Mouse (Mus musculus) stomach, postnatal 0 days (tissue): ENCODE data around the gene Galnt2. TPM values are rescaled to one million over a fixed set of nuclear protein-coding genes. Genes with fewer than 3 reads are reported as not detected.

ENCODE experiments used
- ATAC-seq: fragments of 200-750 bp; cut with Nextera tagmentation; 2 replicates; pipeline ENCODE4 v1.8.0; 2017; ENCODE audit not compliant: low FRiP score, low TSS enrichment
- DNase-seq: peaks from one replicate; pipeline ENCODE4 v3.0.0-alpha.2; 2016; ENCODE audit warnings: low spot score
- H3K27ac ChIP-seq: fragments of 300-500 bp; sonication (generic); replicated peaks from 2 replicates; pipeline ENCODE4 v1.5.1; 2014; ENCODE audit warnings: mild to moderate bottlenecking, control low read depth
- H3K27me3 ChIP-seq: fragments of 300-500 bp; sonication (generic); 2 replicates; pipeline ENCODE4 v1.6.1; 2014; ENCODE audit warnings: low read length; ENCODE audit not compliant: control insufficient read depth, insufficient read depth
- H3K36me3 ChIP-seq: fragments of 300-500 bp; sonication (generic); 2 replicates; pipeline ENCODE4 v1.6.1; 2014; ENCODE audit warnings: low read length, mixed read lengths; ENCODE audit not compliant: control insufficient read depth, insufficient read depth
- H3K4me1 ChIP-seq: fragments of 300-500 bp; sonication (generic); replicated peaks from 2 replicates; pipeline ENCODE4 v1.6.1; 2014; ENCODE audit warnings: antibody characterized with exemption; ENCODE audit not compliant: control insufficient read depth, insufficient read depth
- H3K4me2 ChIP-seq: fragments of 300-500 bp; sonication (generic); replicated peaks from 2 replicates; pipeline ENCODE4 v1.6.1; 2014; ENCODE audit warnings: low read depth, mild to moderate bottlenecking, control low read depth, moderate library complexity
- H3K4me3 ChIP-seq: fragments of 300-500 bp; sonication (generic); 2 replicates; pipeline ENCODE4 v1.5.1; 2014; ENCODE audit warnings: low read depth, low read length, control low read depth
- H3K9ac ChIP-seq: fragments of 300-500 bp; sonication (generic); 2 replicates; pipeline ENCODE4 v1.6.1; 2014; ENCODE audit warnings: mild to moderate bottlenecking, low read length, control low read depth, mixed read lengths
- H3K9me3 ChIP-seq: fragments of 300-500 bp; sonication (generic); 2 replicates; pipeline ENCODE4 v1.6.1; 2016; ENCODE audit warnings: low read length; ENCODE audit not compliant: control insufficient read depth
- CTCF ChIP-seq: IDR thresholded peaks from 2 replicates; pipeline ENCODE4 v1.5.1; 2016; ENCODE audit warnings: antibody characterized with exemption, low read depth, mild to moderate bottlenecking, moderate library complexity
- EP300 ChIP-seq: optimal IDR thresholded peaks from 2 replicates; pipeline ENCODE3; 2016; ENCODE audit warnings: antibody characterized with exemption
- WGBS: fragments of 180-500 bp; shearing (Covaris S2); extraction: QIAGEN DNeasy Blood & Tissue Kit; methylation state at CpG from one replicate; pipeline ENCODE4 v1.1.7; 2014; 5-methylcytosine and 5-hydroxymethylcytosine counted together
- polyA plus RNA-seq: library from polyadenylated mRNA; unstranded; fragments of >200 nt; fragmentation: Nextera tagmentation; extraction: Ambion mirVana; gene quantifications from 2 replicates; pipeline ENCODE4 v1.2.1, GENCODE M21; 2015

The Galnt2 gene
- polyA plus RNA-seq, 1 experiment from 2014 or later: 48.6 TPM

- 63% methylated on average over 10 of the region's 10 CpGs for WGBS
- no peak overlapping the region for H3K9ac ChIP-seq
- H3K27ac ChIP-seq: no peak overlapping the region
- no peaks in the 10 kb centered on the region for H3K27me3 ChIP-seq
- no peak for ATAC-seq
- H3K9me3 ChIP-seq: no peaks in the 10 kb centered on the region
- DNase-seq: no peak
- no peak overlapping the region for H3K4me2 ChIP-seq
- H3K36me3 ChIP-seq: no peaks in the 10 kb centered on the region
- H3K4me1 ChIP-seq: no peaks in the 10 kb centered on the region
- no peak overlapping the region for H3K4me3 ChIP-seq
- TF ChIP-seq CTCF: no peak
- no peak for TF ChIP-seq EP300
Observed at GRCm38 (mm10) chr8:124382235-124382634, 151.0 kb downstream of the Galnt2 start.

GRCm38 (mm10) chr8:124384336-124384735 lies 153.1 kb downstream of the Galnt2 start:
- no peaks in the 10 kb centered on the region for H3K27me3 ChIP-seq

GRCm38 (mm10) chr8:124386225-124386899 lies 155.2 kb downstream of the Galnt2 start:
- no peak for TF ChIP-seq CTCF
- TF ChIP-seq EP300: no peak
- H3K4me1 ChIP-seq: no peaks in the 10 kb centered on the region
- no peak overlapping the region for H3K4me3 ChIP-seq
- DNase-seq (no peak), ATAC-seq (peak; percentile 43; the same call in 1 of the 2 replicates)
- 0 out of 2 replicates have a peak, but pooled peaks cover 3% of the 10 kb centered on the region for H3K9me3 ChIP-seq
- 75% methylated on average over 23 of the region's 23 CpGs for WGBS
- H3K9ac ChIP-seq: no peak overlapping the region
- H3K27me3 ChIP-seq: no peaks in the 10 kb centered on the region
- H3K27ac ChIP-seq: no peak overlapping the region
- no peaks in the 10 kb centered on the region for H3K36me3 ChIP-seq
- no peak overlapping the region for H3K4me2 ChIP-seq

More at GRCm38 (mm10) chr8:124384336-124384735, 153.1 kb downstream of the Galnt2 start:
- Histone ChIP-seq H3K4me3 (no peak overlapping the region), H3K4me2 (no peak overlapping the region), H3K9me3 (no peaks in the 10 kb centered on the region), H3K4me1 (no peaks in the 10 kb centered on the region), H3K36me3 (no peaks in the 10 kb centered on the region), H3K27ac (no peak overlapping the region), H3K9ac (no peak overlapping the region)
- no peak for DNase-seq
- TF ChIP-seq CTCF (no peak), EP300 (no peak)
- 90% methylated on average over 19 of the region's 19 CpGs for WGBS
- no peak for ATAC-seq

- no peak overlapping the region for H3K9ac ChIP-seq
- no peak overlapping the region for H3K4me2 ChIP-seq
- ATAC-seq (no peak), DNase-seq (no peak)
- WGBS: 84% methylated on average over 11 of the region's 11 CpGs
- no peak overlapping the region for H3K4me3 ChIP-seq
- H3K36me3 ChIP-seq: no peaks in the 10 kb centered on the region
- no peaks in the 10 kb centered on the region for H3K4me1 ChIP-seq
- no peak overlapping the region for H3K27ac ChIP-seq
- TF ChIP-seq CTCF (no peak), EP300 (no peak)
- H3K9me3 ChIP-seq: 0 out of 2 replicates have a peak, but pooled peaks cover 3% of the 10 kb centered on the region
- no peaks in the 10 kb centered on the region for H3K27me3 ChIP-seq
Observed at GRCm38 (mm10) chr8:124389495-124389894, 158.3 kb downstream of the Galnt2 start.

GRCm38 (mm10) chr8:124391191-124391590 lies 160.0 kb downstream of the Galnt2 start:
- Histone ChIP-seq H3K4me2 (no peak overlapping the region), H3K9ac (no peak overlapping the region), H3K4me1 (no peaks in the 10 kb centered on the region), H3K9me3 (0 out of 2 replicates have a peak, but pooled peaks cover 3% of the 10 kb centered on the region), H3K27ac (no peak overlapping the region), H3K27me3 (no peaks in the 10 kb centered on the region), H3K36me3 (no peaks in the 10 kb centered on the region), H3K4me3 (no peak overlapping the region)
- DNase-seq: no peak
- TF ChIP-seq CTCF (no peak), EP300 (no peak)
- 79% methylated on average over 7 of the region's 7 CpGs for WGBS
- ATAC-seq: no peak

- TF ChIP-seq EP300: no peak
- Histone ChIP-seq H3K36me3 (no peaks in the 10 kb centered on the region), H3K27me3 (no peaks in the 10 kb centered on the region), H3K9me3 (0 out of 2 replicates have a peak, but pooled peaks cover 3% of the 10 kb centered on the region), H3K27ac (peak overlapping the region; percentile 70), H3K4me1 (no peaks in the 10 kb centered on the region), H3K9ac (no peak overlapping the region), H3K4me2 (no peak overlapping the region), H3K4me3 (no peak overlapping the region)
- DNase-seq (no peak), ATAC-seq (peak; percentile 48; the same call in 1 of the 2 replicates)
- 38% methylated on average over 10 of the region's 10 CpGs for WGBS
Observed at GRCm38 (mm10) chr8:124392271-124393012, 161.3 kb downstream of the Galnt2 start.
